29 mouse cellular contexts compared by ENCODE assay signal in the genomic region with DNA sequence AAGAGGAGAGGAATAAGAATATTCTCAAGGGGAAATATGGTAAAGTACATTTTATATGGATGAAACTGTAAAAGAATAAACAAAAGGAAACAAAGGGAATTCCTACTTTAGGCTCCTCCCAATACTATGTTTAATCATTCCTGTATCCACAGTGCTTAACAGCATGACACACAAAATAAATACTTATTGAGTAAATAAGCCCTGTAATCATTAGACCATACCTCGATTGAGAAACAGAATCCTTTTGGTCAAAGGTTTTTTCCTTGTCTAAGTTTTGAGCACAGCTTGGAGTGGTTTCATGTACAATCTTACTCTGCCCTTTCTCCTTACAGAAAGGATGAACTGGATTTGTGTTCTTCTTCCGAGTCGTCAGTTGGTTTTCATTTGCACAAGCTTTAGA. TPM values are rescaled to one million over a fixed set of nuclear protein-coding genes. Genes with fewer than 3 reads are reported as not detected.
"Had no signal": no experiment of that assay in that cellular context is flagged by ENCODE, and none has a peak within 500 bp of the region (broad histone marks: within the 10 kb centered on the region; RNA-seq: fewer than 3 reads in every experiment).

No protein-coding gene starts in this region.

- H3K4me1 ChIP-seq: heart, embryonic 10.5 days; heart, embryonic 12.5 days; hindbrain, embryonic 10.5 days; hindbrain, embryonic 12.5 days; intestine, embryonic 15.5 days; limb, embryonic 10.5 days; limb, embryonic 12.5 days had no signal

- H3K4me2 ChIP-seq: heart, embryonic 12.5 days; hindbrain, embryonic 12.5 days; hindbrain, embryonic 14.5 days; intestine, embryonic 15.5 days; limb, embryonic 12.5 days had no signal

- DNase-seq: forebrain, postnatal 0 days; gastrocnemius, adult 2 months; gastrocnemius, postnatal 10 days; gastrocnemius, postnatal 25 days; heart, adult 18-20 months; heart, postnatal 10 days; heart, postnatal 4 days; kidney, adult 18-20 months; kidney, adult 8-10 months; kidney, postnatal 10 days; kidney, postnatal 25 days; kidney, postnatal 4 days had no signal

- H3K36me3 ChIP-seq: heart, embryonic 10.5 days; heart, embryonic 12.5 days; hindbrain, embryonic 10.5 days; hindbrain, embryonic 12.5 days; intestine, embryonic 15.5 days; limb, embryonic 10.5 days; limb, embryonic 12.5 days had no signal

- ATAC-seq: forebrain, postnatal 0 days; hindbrain, embryonic 16.5 days; inflammation-experienced regulatory T-cells, adult 6 months; intestine, embryonic 15.5 days; intestine, postnatal 0 days had no signal

- H3K27ac ChIP-seq: gastrocnemius, adult 2 months; heart, embryonic 10.5 days; hindbrain, embryonic 10.5 days; hindbrain, embryonic 12.5 days; hindbrain, embryonic 14.5 days; intestine, embryonic 15.5 days; layer of hippocampus, adult 2 months; left cerebral cortex, adult 2 months; limb, embryonic 10.5 days; limb, embryonic 12.5 days had no signal

- H3K9me3 ChIP-seq: heart, embryonic 10.5 days; heart, embryonic 12.5 days; hindbrain, embryonic 10.5 days; hindbrain, embryonic 12.5 days; intestine, embryonic 15.5 days; limb, embryonic 10.5 days; limb, embryonic 12.5 days had no signal

- H3K27me3 ChIP-seq: heart, embryonic 12.5 days; hindbrain, embryonic 12.5 days; intestine, embryonic 15.5 days; limb, embryonic 12.5 days had no signal

- H3K4me3 ChIP-seq: gastrocnemius, adult 2 months; heart, embryonic 10.5 days; heart, embryonic 12.5 days; hindbrain, embryonic 10.5 days; hindbrain, embryonic 12.5 days; intestine, embryonic 15.5 days; layer of hippocampus, adult 2 months; left cerebral cortex, adult 2 months; limb, embryonic 10.5 days; limb, embryonic 12.5 days had no signal

- H3K9ac ChIP-seq: forebrain, postnatal 0 days; heart, embryonic 12.5 days; hindbrain, embryonic 12.5 days; hindbrain, embryonic 14.5 days; intestine, embryonic 15.5 days; limb, embryonic 12.5 days had no signal

RNA-seq across cellular contexts. Expression of a gene that starts 37.2 kb away (rescaled TPM):
- total RNA-seq: gastrocnemius, adult 2 months; gastrocnemius, postnatal 10 days; granulocyte monocyte progenitor cell, adult 5-6 weeks; heart, adult 18-20 months; heart, adult 8-10 months; heart, postnatal 10 days; heart, postnatal 25 days; heart, postnatal 4 days had no signal
- polyA plus RNA-seq: heart, embryonic 14.5 days; inflammation-experienced regulatory T-cells, adult 6 months had no signal
